In the genomic region with DNA sequence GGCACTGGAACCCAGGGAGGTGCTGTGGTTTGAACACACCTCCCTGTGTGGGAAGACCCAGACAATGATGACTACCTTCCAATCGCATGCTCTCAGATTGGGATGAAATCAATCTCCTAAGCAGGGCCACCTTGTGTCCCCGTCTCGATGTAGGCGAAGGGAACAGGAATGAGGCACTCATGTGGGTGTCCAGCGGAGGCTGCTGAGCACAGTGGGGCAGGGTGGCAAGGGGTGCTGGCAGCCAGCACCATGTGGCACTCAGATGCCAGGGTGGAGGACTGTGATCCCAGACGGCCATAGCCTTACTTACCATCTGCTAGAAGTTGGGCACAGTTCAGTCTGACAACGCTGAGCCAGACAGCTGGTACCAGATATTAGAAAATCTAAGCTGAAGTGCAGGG, we compare ENCODE assay signal across 15 mouse cellular contexts.
DNase-seq lines count a peak whose midpoint lies in the region; ATAC-seq and TF ChIP-seq lines count a peak whose summit lies in the region.
"Had no signal": no experiment of that assay in that cellular context is flagged by ENCODE, and none has a peak within 500 bp of the region (broad histone marks: within the 10 kb centered on the region; RNA-seq: fewer than 3 reads in every experiment).

No protein-coding gene starts in this region.

- no peaks in the 10 kb centered on the region for H3K27me3 ChIP-seq in forebrain, embryonic 15.5 days
- no peaks in the 10 kb centered on the region for H3K27me3 ChIP-seq in forebrain, embryonic 10.5 days (ENCODE audit: poor library complexity, severe bottlenecking)
- no peaks in the 10 kb centered on the region for H3K27me3 ChIP-seq in myocyte (ENCODE audit: control insufficient read depth, insufficient read depth, insufficient read length)
- H3K27me3 ChIP-seq in intestine, embryonic 16.5 days (replicated peaks; ENCODE audit: control insufficient read depth, insufficient read depth, low read length): no peaks in the 10 kb centered on the region
- H3K27me3 ChIP-seq: embryonic facial prominence, embryonic 13.5 days had no signal

- H3K36me3 ChIP-seq in forebrain, embryonic 15.5 days: no peaks in the 10 kb centered on the region
- no peaks in the 10 kb centered on the region for H3K36me3 ChIP-seq in forebrain, embryonic 10.5 days (replicated peaks)
- H3K36me3 ChIP-seq in myocyte (ENCODE audit: control insufficient read depth, insufficient read depth): no peaks in the 10 kb centered on the region
- no peaks in the 10 kb centered on the region for H3K36me3 ChIP-seq in intestine, embryonic 16.5 days (ENCODE audit: control insufficient read depth, insufficient read depth, low read length)
- H3K36me3 ChIP-seq: embryonic facial prominence, embryonic 13.5 days had no signal

- no peak overlapping the region for H3ac ChIP-seq in myocyte (ENCODE audit: control insufficient read depth, insufficient read length)

- no peak overlapping the region for H3K9ac ChIP-seq in forebrain, embryonic 15.5 days (replicated peaks)
- H3K9ac ChIP-seq in intestine, embryonic 16.5 days (ENCODE audit: low read depth, low read length): no peak overlapping the region
- H3K9ac ChIP-seq: embryonic facial prominence, embryonic 13.5 days had no signal

- H3K4me3 ChIP-seq in forebrain, embryonic 15.5 days: no peak overlapping the region
- no peak overlapping the region for H3K4me3 ChIP-seq in forebrain, embryonic 10.5 days
- no peak overlapping the region for H3K4me3 ChIP-seq in myocyte
- no peak overlapping the region for H3K4me3 ChIP-seq in intestine, embryonic 16.5 days (ENCODE audit: low read length)
- H3K4me3 ChIP-seq: embryonic facial prominence, embryonic 13.5 days had no signal

- no peak overlapping the region for H3K4me2 ChIP-seq in forebrain, embryonic 15.5 days (replicated peaks)
- peak overlapping the region; percentile 64 for H3K4me2 ChIP-seq in myocyte (ENCODE audit: low read depth)
- H3K4me2 ChIP-seq in intestine, embryonic 16.5 days (ENCODE audit: low read depth, low read length): no peak overlapping the region
- H3K4me2 ChIP-seq: embryonic facial prominence, embryonic 13.5 days had no signal

- no peaks in the 10 kb centered on the region for H3K9me3 ChIP-seq in forebrain, embryonic 15.5 days
- H3K9me3 ChIP-seq in forebrain, embryonic 10.5 days: no peaks in the 10 kb centered on the region
- no peaks in the 10 kb centered on the region for H3K9me3 ChIP-seq in intestine, embryonic 16.5 days (ENCODE audit: control insufficient read depth, low read length)
- H3K9me3 ChIP-seq: embryonic facial prominence, embryonic 13.5 days had no signal

- peaks cover 18% of the 10 kb centered on the region for H3K4me1 ChIP-seq in forebrain, embryonic 15.5 days
- H3K4me1 ChIP-seq in forebrain, embryonic 10.5 days: peaks cover 6% of the 10 kb centered on the region; the same call in 1 of the 2 replicates
- 0 out of 2 replicates have a peak, but pooled peaks cover 3% of the 10 kb centered on the region for H3K4me1 ChIP-seq in intestine, embryonic 16.5 days (ENCODE audit: control insufficient read depth, insufficient read depth, low read length)

- TF ChIP-seq POLR2A in myocyte (IDR thresholded peaks at IDR 0.05; ENCODE audit: insufficient read length, low read depth): no peak

- WGBS in forebrain, embryonic 15.5 days: 62% methylated on average over 7 of the region's 7 CpGs
- 95% methylated on average over 7 of the region's 7 CpGs for WGBS in forebrain, embryonic 10.5 days
- 88% methylated on average over 7 of the region's 7 CpGs for WGBS in intestine, embryonic 16.5 days

- no peak for DNase-seq in forebrain, embryonic 10.5 days (ENCODE audit: extremely low spot score, low spot score)
- DNase-seq in right cerebral cortex, postnatal 25 days: peak; percentile 7
- no peak for DNase-seq in right cerebral cortex, postnatal 4 days
- peak; percentile 43 to 57 for DNase-seq in layer of hippocampus, adult 8-10 months (ENCODE audit: low spot score in 2 of 2)
- no peak for DNase-seq in thymus, postnatal 4 days
- DNase-seq: heart, postnatal 4 days; kidney, postnatal 4 days; lung, adult 2 months; lung, postnatal 4 days; midbrain, embryonic 14.5 days had no signal

- H3K79me2 ChIP-seq in myocyte (ENCODE audit: control insufficient read depth, insufficient read depth): no peaks in the 10 kb centered on the region

- H3K27ac ChIP-seq in forebrain, embryonic 15.5 days (replicated peaks): peak overlapping the region; percentile 79
- no peak overlapping the region for H3K27ac ChIP-seq in forebrain, embryonic 10.5 days
- no peak overlapping the region for H3K27ac ChIP-seq in intestine, embryonic 16.5 days (ENCODE audit: low read length)
- H3K27ac ChIP-seq: embryonic facial prominence, embryonic 13.5 days; stomach, postnatal 0 days had no signal

- peak; percentile 64; the same call in 1 of the 2 replicates for ATAC-seq in forebrain, embryonic 15.5 days (replicated peaks)
- no peak for ATAC-seq in intestine, embryonic 16.5 days

TF ChIP-seq in myocyte, 11 proteins besides CTCF, POLR2A, EP300 and RAD21:
- TF ChIP-seq SRF (IDR thresholded peaks at IDR 0.05; ENCODE audit: control insufficient read depth, insufficient read length, low read depth) (no peak), MYOD1 (IDR thresholded peaks at IDR 0.05; ENCODE audit: control insufficient read depth in 1 of 3, insufficient read length in 2 of 3, low read depth in 2 of 3) (peak in 1 of 3 experiments; percentile 73), TCF3 (IDR thresholded peaks at IDR 0.05; ENCODE audit: insufficient read length, low read depth) (peak; percentile 44), MYOG (IDR thresholded peaks at IDR 0.05; ENCODE audit: control insufficient read depth in 1 of 3, insufficient read depth in 1 of 3, insufficient read length in 2 of 3, low read depth in 2 of 3) (peak in 2 of 3 experiments; percentile 51 to 69), E2F4 (IDR thresholded peaks at IDR 0.05; ENCODE audit: insufficient read depth) (no peak)

Comparison
In these comparisons a context has a peak if more than half of its experiments do, and no peak if none do; other contexts are left out.
1. DNase-seq: peak in right cerebral cortex, postnatal 25 days (single experiment) and layer of hippocampus, adult 8-10 months (2 of 2); none in forebrain, embryonic 10.5 days (single experiment), right cerebral cortex, postnatal 4 days (single experiment) and thymus, postnatal 4 days (single experiment).